Mouse (Mus musculus) heart, embryonic 13.5 days (tissue): ENCODE measurements around the gene Zgpat. TPM values are rescaled to one million over a fixed set of nuclear protein-coding genes. Genes with fewer than 3 reads are reported as not detected.

Experiments used
- ATAC-seq: fragments of 200-750 bp; cut with Nextera tagmentation; 2 replicates; pipeline ENCODE4 v1.8.0; 2017; ENCODE audit warnings: moderate TSS enrichment; ENCODE audit not compliant: insufficient number of reproducible peaks, low FRiP score, low TSS enrichment; ENCODE audit errors: extremely low read depth
- H3K27ac ChIP-seq: fragments of 300-500 bp; sonication (generic); replicated peaks from 2 replicates; pipeline ENCODE4 v1.5.1; 2015; ENCODE audit warnings: moderate library complexity, mild to moderate bottlenecking, inconsistent platforms
- H3K27me3 ChIP-seq: fragments of 300-500 bp; sonication (generic); replicated peaks from 2 replicates; pipeline ENCODE4 v1.6.1; 2015; ENCODE audit warnings: mild to moderate bottlenecking, inconsistent platforms
- H3K36me3 ChIP-seq: fragments of 300-500 bp; sonication (generic); 2 replicates; pipeline ENCODE4 v1.6.1; 2015; ENCODE audit warnings: mild to moderate bottlenecking, inconsistent platforms
- H3K4me1 ChIP-seq: fragments of 300-500 bp; sonication (generic); 2 replicates; pipeline ENCODE4 v1.6.1; 2015; ENCODE audit warnings: inconsistent platforms
- H3K4me2 ChIP-seq: fragments of 300-500 bp; sonication (generic); 2 replicates; pipeline ENCODE4 v1.6.1; 2015; ENCODE audit warnings: inconsistent platforms, mild to moderate bottlenecking, moderate library complexity
- H3K4me3 ChIP-seq: fragments of 300-500 bp; sonication (generic); 2 replicates; pipeline ENCODE4 v1.5.1; 2015; ENCODE audit warnings: moderate library complexity, mild to moderate bottlenecking, inconsistent platforms
- H3K9ac ChIP-seq: fragments of 300-500 bp; sonication (generic); 2 replicates; pipeline ENCODE4 v1.6.1; 2015; ENCODE audit warnings: inconsistent platforms, mild to moderate bottlenecking, moderate library complexity
- H3K9me3 ChIP-seq: fragments of 300-500 bp; sonication (generic); 2 replicates; pipeline ENCODE4 v1.6.1; 2016; ENCODE audit warnings: inconsistent platforms
- WGBS: fragments of 180-500 bp; shearing (Covaris S2); methylation state at CpG from one replicate; pipeline ENCODE4 v1.1.7; 2015; ENCODE audit warnings: mixed read lengths; 5-methylcytosine and 5-hydroxymethylcytosine counted together
- polyA plus RNA-seq: library from polyadenylated mRNA; unstranded; fragments of >200 nt; fragmentation: Nextera tagmentation; extraction: Ambion mirVana; gene quantifications from 2 replicates; pipeline ENCODE4 v1.2.1, GENCODE M21; 2015

The Zgpat gene
- polyA plus RNA-seq, 1 experiment from 2014 or later: 23.3 TPM

- peaks cover 60% of the 10 kb centered on the region for H3K36me3 ChIP-seq
- H3K27me3 ChIP-seq: no peaks in the 10 kb centered on the region
- peak overlapping the region; percentile 90 for H3K27ac ChIP-seq
- no peaks in the 10 kb centered on the region for H3K9me3 ChIP-seq
- no peak for ATAC-seq
- H3K9ac ChIP-seq: peak overlapping the region; percentile 86
- H3K4me1 ChIP-seq: peaks cover 34% of the 10 kb centered on the region
- peak overlapping the region; percentile 70 for H3K4me3 ChIP-seq
- WGBS: 8% methylated on average over 14 of the region's 14 CpGs
- peak overlapping the region; percentile 95 for H3K4me2 ChIP-seq
These were observed 255 bp upstream of the Zgpat start for GRCm38 (mm10) chr2:181364487-181364859.

- Histone ChIP-seq H3K4me1 (peaks cover 34% of the 10 kb centered on the region), H3K9me3 (no peaks in the 10 kb centered on the region), H3K4me3 (peak overlapping the region; percentile 70), H3K36me3 (peaks cover 60% of the 10 kb centered on the region), H3K9ac (peak overlapping the region; percentile 86), H3K4me2 (peak overlapping the region; percentile 95), H3K27ac (peak overlapping the region; percentile 90), H3K27me3 (no peaks in the 10 kb centered on the region)
- 0% methylated on average over 20 of the region's 20 CpGs for WGBS
- ATAC-seq: peak; percentile 56
These were observed 937 bp downstream of the Zgpat start for GRCm38 (mm10) chr2:181365655-181366075.

- H3K4me2 ChIP-seq: no peak overlapping the region
- H3K36me3 ChIP-seq: peaks cover 38% of the 10 kb centered on the region
- 94% methylated on average over 5 of the region's 5 CpGs for WGBS
These were observed 5.3 kb downstream of the Zgpat start for GRCm38 (mm10) chr2:181370001-181370400.

GRCm38 (mm10) chr2:181375787-181376186 lies 11.1 kb downstream of the Zgpat start:
- H3K9ac ChIP-seq: no peak overlapping the region
- no peak overlapping the region for H3K4me2 ChIP-seq
- no peaks in the 10 kb centered on the region for H3K27me3 ChIP-seq
- H3K27ac ChIP-seq: no peak overlapping the region
- H3K4me1 ChIP-seq: peaks cover 3% of the 10 kb centered on the region; the same call in 1 of the 2 replicates
- H3K9me3 ChIP-seq: no peaks in the 10 kb centered on the region
- 86% methylated on average over 2 of the region's 2 CpGs for WGBS
- ATAC-seq: no peak
- H3K36me3 ChIP-seq: peaks cover 39% of the 10 kb centered on the region
- H3K4me3 ChIP-seq: no peak overlapping the region

More at GRCm38 (mm10) chr2:181370001-181370400, 5.3 kb downstream of the Zgpat start:
- Histone ChIP-seq H3K27ac (no peak overlapping the region), H3K9ac (no peak overlapping the region), H3K4me1 (peaks cover 24% of the 10 kb centered on the region), H3K9me3 (no peaks in the 10 kb centered on the region), H3K27me3 (no peaks in the 10 kb centered on the region), H3K4me3 (no peak overlapping the region)
- no peak for ATAC-seq

- Histone ChIP-seq H3K4me1 (peaks cover 3% of the 10 kb centered on the region; the same call in 1 of the 2 replicates), H3K4me3 (no peak overlapping the region), H3K9me3 (no peaks in the 10 kb centered on the region), H3K4me2 (no peak overlapping the region), H3K36me3 (peaks cover 42% of the 10 kb centered on the region), H3K9ac (no peak overlapping the region), H3K27ac (no peak overlapping the region), H3K27me3 (no peaks in the 10 kb centered on the region)
- WGBS: 66% methylated on average over 2 of the region's 2 CpGs
- ATAC-seq: no peak
These were observed 12.5 kb downstream of the Zgpat start for GRCm38 (mm10) chr2:181377230-181377629.

GRCm38 (mm10) chr2:181378701-181379100 lies 14.0 kb downstream of the Zgpat start:
- Histone ChIP-seq H3K4me3 (no peak overlapping the region), H3K27me3 (no peaks in the 10 kb centered on the region), H3K27ac (no peak overlapping the region), H3K4me2 (no peak overlapping the region), H3K9ac (no peak overlapping the region), H3K9me3 (no peaks in the 10 kb centered on the region), H3K36me3 (peaks cover 57% of the 10 kb centered on the region), H3K4me1 (peaks cover 3% of the 10 kb centered on the region; the same call in 1 of the 2 replicates)
- ATAC-seq: no peak
- 91% methylated on average over 5 of the region's 5 CpGs for WGBS

GRCm38 (mm10) chr2:181379778-181380177 lies 15.1 kb downstream of the Zgpat start, which contains the start of gene Lime1:
Gene Lime1 (plus strand): TSS chr2:181380078.
- WGBS: 93% methylated on average over 12 of the region's 12 CpGs
- peaks cover 5% of the 10 kb centered on the region; the same call in 1 of the 2 replicates for H3K4me1 ChIP-seq
- no peaks in the 10 kb centered on the region for H3K27me3 ChIP-seq
- H3K9me3 ChIP-seq: no peaks in the 10 kb centered on the region
- no peak for ATAC-seq
- H3K4me3 ChIP-seq: no peak within 1 kb of the TSS
- H3K4me2 ChIP-seq: no peak within 1 kb of the TSS
- H3K27ac ChIP-seq: no peak within 1 kb of the TSS
- H3K36me3 ChIP-seq: peaks cover 67% of the 10 kb centered on the region
- no peak within 1 kb of the TSS for H3K9ac ChIP-seq

GRCm38 (mm10) chr2:181380251-181380650 lies 15.5 kb downstream of the Zgpat start:
- WGBS: 76% methylated on average over 5 of the region's 5 CpGs
- H3K4me1 ChIP-seq: peaks cover 7% of the 10 kb centered on the region; the same call in 1 of the 2 replicates
- no peak overlapping the region for H3K4me3 ChIP-seq
- ATAC-seq: no peak
- no peak overlapping the region for H3K4me2 ChIP-seq
- no peaks in the 10 kb centered on the region for H3K9me3 ChIP-seq
- no peak overlapping the region for H3K9ac ChIP-seq
- no peak overlapping the region for H3K27ac ChIP-seq
- no peaks in the 10 kb centered on the region for H3K27me3 ChIP-seq
- peaks cover 72% of the 10 kb centered on the region for H3K36me3 ChIP-seq

GRCm38 (mm10) chr2:181381107-181381506 lies 16.4 kb downstream of the Zgpat start:
- Histone ChIP-seq H3K27me3 (no peaks in the 10 kb centered on the region), H3K4me2 (no peak overlapping the region), H3K27ac (no peak overlapping the region), H3K4me3 (no peak overlapping the region), H3K9ac (no peak overlapping the region), H3K9me3 (no peaks in the 10 kb centered on the region), H3K4me1 (peaks cover 12% of the 10 kb centered on the region), H3K36me3 (peaks cover 80% of the 10 kb centered on the region)
- 90% methylated on average over 5 of the region's 5 CpGs for WGBS
- no peak for ATAC-seq

GRCm38 (mm10) chr2:181381631-181382306 lies 17.0 kb downstream of the Zgpat start:
- no peak overlapping the region for H3K27ac ChIP-seq
- H3K9ac ChIP-seq: no peak overlapping the region
- H3K36me3 ChIP-seq: peaks cover 87% of the 10 kb centered on the region
- H3K4me1 ChIP-seq: peaks cover 12% of the 10 kb centered on the region
- H3K9me3 ChIP-seq: no peaks in the 10 kb centered on the region
- ATAC-seq: no peak; the same call in 1 of the 2 replicates
- no peak overlapping the region for H3K4me3 ChIP-seq
- WGBS: 84% methylated on average over 6 of the region's 6 CpGs
- no peaks in the 10 kb centered on the region for H3K27me3 ChIP-seq
- no peak overlapping the region for H3K4me2 ChIP-seq

- WGBS: 75% methylated on average over 7 of the region's 7 CpGs
- Histone ChIP-seq H3K9me3 (no peaks in the 10 kb centered on the region), H3K9ac (no peak overlapping the region), H3K4me1 (peaks cover 9% of the 10 kb centered on the region; the same call in 1 of the 2 replicates), H3K4me2 (no peak overlapping the region), H3K36me3 (peaks cover 87% of the 10 kb centered on the region), H3K4me3 (no peak overlapping the region), H3K27me3 (no peaks in the 10 kb centered on the region), H3K27ac (0 out of 2 replicates have a peak overlapping the region, but pooled peaks have one; percentile 17)
- no peak for ATAC-seq
These were observed 19.7 kb downstream of the Zgpat start for GRCm38 (mm10) chr2:181384463-181384862.
